Mouse (Mus musculus): Measurements from ENCODE around the gene Zdhhc7. TPM values are rescaled to one million over a fixed set of nuclear protein-coding genes. Genes with fewer than 3 reads are reported as not detected.

Gene Zdhhc7
- total and polyA plus RNA-seq, 3 experiments = 18.3 to 26.3 (median 23.7) TPM

DNA sequence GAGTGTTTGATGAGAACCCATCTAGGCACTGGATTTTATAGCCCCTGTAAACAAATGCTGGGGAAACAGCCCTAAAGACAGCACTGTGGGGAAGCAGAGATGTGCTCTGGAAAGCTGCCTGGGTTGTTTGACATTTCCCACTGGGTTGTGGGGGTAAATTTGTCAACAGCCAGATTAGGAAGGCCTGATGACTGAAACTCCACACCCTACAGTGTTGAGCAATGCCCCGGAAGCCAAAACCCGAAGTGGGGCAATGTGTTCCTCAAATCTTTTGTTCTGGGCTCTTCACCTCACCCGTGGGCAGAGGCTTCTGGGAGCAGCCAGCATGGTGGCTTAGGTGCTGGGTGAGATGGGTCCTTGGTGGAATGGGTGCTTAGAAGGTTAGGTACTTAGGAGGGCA is 7.9 kb upstream of the Zdhhc7 start:
- no peak overlapping the region for H3K27ac ChIP-seq (ENCODE audit: insufficient read depth, low read depth)
- H3K79me2 ChIP-seq (replicated peaks; ENCODE audit: control insufficient read depth, extremely low read depth, insufficient read depth, poor library complexity, severe bottlenecking) = no peaks in the 10 kb centered on the region
- H3K36me3 ChIP-seq (replicated peaks in 1 of 2; ENCODE audit: control insufficient read depth in 1 of 2, insufficient read depth in 1 of 2, low read length in 1 of 2) = peaks cover 0 to 18% of the 10 kb centered on the region in 2 experiments
- TF ChIP-seq E2F4 (IDR thresholded peaks at IDR 0.05; ENCODE audit: insufficient replicate concordance, low read depth, low read length) (no peak), PAX5 (IDR thresholded peaks at IDR 0.05; ENCODE audit: low read length) (no peak)
- peaks cover 10% of the 10 kb centered on the region for H3K27me3 ChIP-seq (replicated peaks)
- in situ Hi-C loops (cut with MboI; ENCODE audit: low pct_ligation_motif_present, low pct_unique_long_range_greater_than_20kb, low sequenced_read_pairs) = no loop called here
- DNase-seq (ENCODE audit: extremely low read depth) = no peak
- dilution Hi-C loops (cut with MboI; ENCODE audit: extremely low pct_ligation_motif_present, extremely low pct_unique_long_range_greater_than_20kb, low sequenced_read_pairs) = no loop called here
- no peak overlapping the region for H3K9ac ChIP-seq (ENCODE audit: insufficient read depth, low read depth)
- H3K9me3 ChIP-seq (replicated peaks; ENCODE audit: low read length) = no peaks in the 10 kb centered on the region
- H3K4me2 ChIP-seq (ENCODE audit: insufficient read depth, low read depth, poor library complexity, severe bottlenecking) = no peak overlapping the region
- H3K4me3 ChIP-seq (replicated peaks in 1 of 3; ENCODE audit: low read depth in 2 of 3, low read length in 2 of 3, poor library complexity in 1 of 3) = no peak overlapping the region
- peaks cover 1 to 2% of the 10 kb centered on the region in 2 experiments; a peak in 3 of 4 replicates for H3K4me1 ChIP-seq (ENCODE audit: control insufficient read depth in 1 of 2, insufficient read depth in 2 of 2)

DNA sequence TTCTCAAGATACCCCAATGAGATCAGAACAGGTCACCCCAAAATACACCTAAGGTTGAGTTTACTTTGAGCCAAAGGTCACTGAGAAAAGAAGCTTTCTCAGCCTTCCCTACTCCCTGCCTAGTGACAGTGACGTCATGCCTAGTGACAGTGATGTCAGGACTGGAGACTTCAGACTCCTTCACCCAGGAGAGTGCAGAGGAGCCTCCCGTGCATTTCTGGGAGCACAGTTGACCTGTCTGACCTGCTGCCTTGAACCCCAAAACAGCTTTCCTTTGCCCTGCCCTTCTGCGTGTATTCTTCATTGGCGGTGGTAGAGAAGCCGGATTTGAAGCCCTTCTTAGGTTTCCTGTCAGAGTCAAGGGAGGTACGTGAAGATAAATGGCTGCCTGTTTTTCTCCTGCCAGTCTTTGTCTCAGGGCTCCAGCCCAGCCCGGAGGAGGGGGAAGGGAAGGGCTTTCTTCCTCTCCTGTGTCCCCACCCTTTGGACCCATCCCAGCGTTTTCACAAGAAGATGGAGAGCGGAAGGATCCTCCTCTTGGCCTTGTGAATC is 3.5 kb upstream of the Zdhhc7 start:
- TF ChIP-seq ZKSCAN1 (IDR thresholded peaks at IDR 0.05; ENCODE audit: borderline replicate concordance, low read depth, low read length) (no peak), ZNF384 (IDR thresholded peaks at IDR 0.05; ENCODE audit: low read depth, low read length) (no peak), MAZ (IDR thresholded peaks at IDR 0.05; ENCODE audit: low read depth, low read length) (no peak), POLR2AphosphoS2 (IDR thresholded peaks at IDR 0.05; ENCODE audit: low read depth, low read length) (no peak), NELFE (IDR thresholded peaks at IDR 0.05; ENCODE audit: low read depth, low read length) (no peak), KAT2A (IDR thresholded peaks at IDR 0.05; ENCODE audit: insufficient replicate concordance, low read length) (no peak), USF1 (IDR thresholded peaks at IDR 0.05; ENCODE audit: low read depth, low read length) (no peak), TBP (conservative IDR thresholded peaks at IDR 0.05; ENCODE audit: low read depth, low read length) (no peak), BHLHE40 (IDR thresholded peaks at IDR 0.05; ENCODE audit: low read depth, low read length) (no peak), IRF4 (IDR thresholded peaks at IDR 0.05; ENCODE audit: low read depth, low read length) (no peak), RCOR1 (conservative IDR thresholded peaks at IDR 0.05; ENCODE audit: low read depth, low read length) (no peak), ZMIZ1 (IDR thresholded peaks at IDR 0.05; ENCODE audit: low read depth, low read length) (no peak), SIN3A (IDR thresholded peaks at IDR 0.05; ENCODE audit: low read length) (no peak), MEF2A (IDR thresholded peaks at IDR 0.05; ENCODE audit: borderline replicate concordance, low read depth, low read length) (no peak), RAD21 (IDR thresholded peaks at IDR 0.05; ENCODE audit: low read depth, low read length) (no peak), MAFK (IDR thresholded peaks at IDR 0.05; ENCODE audit: insufficient replicate concordance, low read length) (no peak)
- in situ Hi-C loops (cut with MboI; ENCODE audit: low pct_ligation_motif_present, low pct_unique_long_range_greater_than_20kb, low sequenced_read_pairs) = no loop called here
- peaks cover 5 to 21% of the 10 kb centered on the region in 2 experiments for H3K4me1 ChIP-seq (ENCODE audit: control insufficient read depth in 1 of 2, insufficient read depth in 2 of 2)
- no peak overlapping the region for H3K9ac ChIP-seq (ENCODE audit: insufficient read depth, low read depth)
- DNase-seq (ENCODE audit: extremely low read depth) = no peak
- no peaks in the 10 kb centered on the region for H3K27me3 ChIP-seq (replicated peaks)
- H3K36me3 ChIP-seq (replicated peaks in 1 of 2; ENCODE audit: control insufficient read depth in 1 of 2, insufficient read depth in 1 of 2, low read length in 1 of 2) = peaks cover 3 to 29% of the 10 kb centered on the region in 2 experiments
- no peak overlapping the region for H3K4me3 ChIP-seq (replicated peaks in 1 of 3; ENCODE audit: low read depth in 2 of 3, low read length in 2 of 3, poor library complexity in 1 of 3)
- peaks cover 18% of the 10 kb centered on the region; the same call in 1 of the 2 replicates for H3K79me2 ChIP-seq (replicated peaks; ENCODE audit: control insufficient read depth, extremely low read depth, insufficient read depth, poor library complexity, severe bottlenecking)
- no peak overlapping the region for H3K4me2 ChIP-seq (ENCODE audit: insufficient read depth, low read depth, poor library complexity, severe bottlenecking)
- H3K9me3 ChIP-seq (replicated peaks; ENCODE audit: low read length) = no peaks in the 10 kb centered on the region
- dilution Hi-C loops (cut with MboI; ENCODE audit: extremely low pct_ligation_motif_present, extremely low pct_unique_long_range_greater_than_20kb, low sequenced_read_pairs) = no loop called here
- no peak overlapping the region for H3K27ac ChIP-seq (ENCODE audit: insufficient read depth, low read depth)

Measured in CH12.LX (cell line).